Mouse (Mus musculus): ENCODE data around the gene Dpp10. TPM values are rescaled to one million over a fixed set of nuclear protein-coding genes. Genes with fewer than 3 reads are reported as not detected.

Gene Dpp10
- polyA plus RNA-seq, 1 experiment from 2014 or later = not detected

DNA sequence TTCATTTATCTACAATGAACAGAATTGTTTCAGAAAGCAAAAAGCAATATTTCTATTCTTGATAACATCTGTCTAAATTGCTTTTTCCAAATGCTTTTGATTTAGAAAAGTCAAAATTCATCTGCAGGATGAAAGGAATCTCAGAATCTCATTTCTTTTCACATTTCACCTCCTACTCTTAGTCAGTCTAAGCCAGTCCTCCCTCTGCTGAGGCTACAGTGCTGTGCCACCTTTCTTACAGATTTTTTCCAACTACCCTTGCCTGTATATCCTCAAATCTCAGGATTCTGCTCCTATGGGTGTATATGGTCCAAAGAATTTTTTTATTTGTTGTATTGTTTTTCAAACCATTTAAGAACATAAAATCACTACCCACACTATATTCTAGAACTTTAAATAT, 289.3 kb downstream of the Dpp10 start:
- TF ChIP-seq CTCF (IDR thresholded peaks at IDR 0.05; ENCODE audit: low read depth) = no peak

DNA sequence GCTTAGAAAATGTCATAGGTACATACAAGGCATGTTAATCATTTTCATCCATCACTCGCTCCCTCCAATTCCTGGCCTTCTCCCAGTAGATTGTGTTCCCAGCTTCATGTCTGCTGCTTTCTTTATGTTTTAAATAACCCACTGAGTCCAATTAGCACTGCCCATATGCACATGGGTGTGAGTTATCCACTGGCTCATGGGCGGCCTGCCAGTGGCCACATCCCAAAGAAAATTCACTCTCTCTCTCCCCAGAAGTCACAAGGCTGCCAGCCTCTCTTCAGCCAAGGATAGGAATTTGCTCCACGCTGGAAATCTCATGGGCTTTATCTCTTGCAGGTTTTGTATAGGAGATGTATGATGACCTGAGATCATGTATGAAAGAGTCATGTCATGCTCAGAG, 338.1 kb downstream of the Dpp10 start:
- no peak for DNase-seq

More for the DNA sequence above, 289.3 kb downstream of the Dpp10 start:
- no peak for ATAC-seq (ENCODE audit: insufficient read depth)
- DNase-seq = no peak
- Histone ChIP-seq H3K36me3 (ENCODE audit: insufficient read depth) (no peaks in the 10 kb centered on the region), H3K4me1 (ENCODE audit: insufficient read depth) (no peaks in the 10 kb centered on the region), H3K27ac (ENCODE audit: low read depth) (no peak overlapping the region), H3K4me3 (ENCODE audit: low read depth, low read length) (no peak overlapping the region), H3K9me3 (ENCODE audit: low read depth, low read length) (no peaks in the 10 kb centered on the region), H3K9ac (no peak overlapping the region), H3K4me2 (no peak overlapping the region), H3K27me3 (ENCODE audit: insufficient read depth, low read length) (no peaks in the 10 kb centered on the region)

DNA sequence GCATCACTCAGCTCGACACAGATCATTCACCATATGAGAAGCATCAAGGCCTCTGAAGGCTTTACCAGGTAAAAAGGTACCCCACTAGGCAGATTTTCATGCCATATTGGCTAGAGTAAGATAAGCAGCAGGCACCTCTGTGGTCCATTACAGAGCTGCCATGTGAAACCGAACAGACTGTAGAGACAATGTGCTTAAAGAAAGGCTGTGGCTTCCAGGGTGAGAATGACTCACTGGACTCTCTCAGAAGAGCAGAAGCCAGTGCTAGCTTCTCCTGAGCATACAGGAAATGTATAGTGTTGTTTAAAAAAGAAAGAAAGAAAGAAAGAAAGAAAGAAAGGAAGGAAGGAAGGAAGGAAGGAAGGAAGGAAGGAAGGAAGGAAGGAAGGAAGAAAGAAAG, 386.9 kb downstream of the Dpp10 start:
- H3K36me3 ChIP-seq (ENCODE audit: insufficient read depth) = no peaks in the 10 kb centered on the region
- H3K27ac ChIP-seq (ENCODE audit: low read depth) = no peak overlapping the region
- DNase-seq (no peak), ATAC-seq (ENCODE audit: insufficient read depth) (no peak)
- H3K9me3 ChIP-seq (ENCODE audit: low read depth, low read length) = no peaks in the 10 kb centered on the region
- no peak overlapping the region for H3K4me2 ChIP-seq
- 57% methylated on average over 2 of the region's 2 CpGs for WGBS
- no peak overlapping the region for H3K9ac ChIP-seq
- H3K4me1 ChIP-seq (ENCODE audit: insufficient read depth) = no peaks in the 10 kb centered on the region
- no peaks in the 10 kb centered on the region for H3K27me3 ChIP-seq (ENCODE audit: insufficient read depth, low read length)
- no peak for TF ChIP-seq CTCF (IDR thresholded peaks at IDR 0.05; ENCODE audit: low read depth)
- no peak overlapping the region for H3K4me3 ChIP-seq (ENCODE audit: low read depth, low read length)

More for the DNA sequence above, 338.1 kb downstream of the Dpp10 start:
- Histone ChIP-seq H3K9me3 (ENCODE audit: low read depth, low read length) (no peaks in the 10 kb centered on the region), H3K27ac (ENCODE audit: low read depth) (no peak overlapping the region), H3K4me2 (no peak overlapping the region), H3K4me1 (ENCODE audit: insufficient read depth) (no peaks in the 10 kb centered on the region), H3K36me3 (ENCODE audit: insufficient read depth) (no peaks in the 10 kb centered on the region), H3K4me3 (ENCODE audit: low read depth, low read length) (no peak overlapping the region), H3K9ac (no peak overlapping the region), H3K27me3 (ENCODE audit: insufficient read depth, low read length) (no peaks in the 10 kb centered on the region)
- no peak for TF ChIP-seq CTCF (IDR thresholded peaks at IDR 0.05; ENCODE audit: low read depth)
- 72% methylated on average over 3 of the region's 3 CpGs for WGBS
- ATAC-seq (ENCODE audit: insufficient read depth) = no peak

DNA sequence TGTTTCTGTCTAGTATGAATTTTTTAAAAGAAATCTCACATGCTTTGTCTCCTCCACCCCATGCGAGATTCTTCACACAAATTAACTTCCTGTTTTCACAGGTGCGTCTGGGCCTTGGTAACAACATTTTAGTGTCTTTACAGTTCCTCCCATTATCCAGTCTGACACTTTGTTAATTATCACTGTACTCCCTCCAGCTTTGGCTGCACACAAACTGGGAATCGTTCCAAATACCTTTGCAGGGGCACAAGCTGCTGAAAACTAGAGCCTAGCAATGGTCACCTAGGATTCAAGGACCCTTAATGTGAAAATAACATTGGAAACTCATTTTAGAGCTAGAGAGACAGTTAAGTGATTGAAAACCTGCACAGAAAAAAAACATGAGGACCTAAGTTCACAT, 388.8 kb downstream of the Dpp10 start:
- no peak for DNase-seq
- Histone ChIP-seq H3K9ac (no peak overlapping the region), H3K27ac (ENCODE audit: low read depth) (no peak overlapping the region), H3K4me3 (ENCODE audit: low read depth, low read length) (no peak overlapping the region), H3K27me3 (ENCODE audit: insufficient read depth, low read length) (no peaks in the 10 kb centered on the region), H3K4me1 (ENCODE audit: insufficient read depth) (no peaks in the 10 kb centered on the region), H3K9me3 (ENCODE audit: low read depth, low read length) (no peaks in the 10 kb centered on the region), H3K4me2 (no peak overlapping the region), H3K36me3 (ENCODE audit: insufficient read depth) (no peaks in the 10 kb centered on the region)
- no peak for ATAC-seq (ENCODE audit: insufficient read depth)
- WGBS = 34% methylated on average over 3 of the region's 3 CpGs
- TF ChIP-seq CTCF (IDR thresholded peaks at IDR 0.05; ENCODE audit: low read depth) = no peak

DNA sequence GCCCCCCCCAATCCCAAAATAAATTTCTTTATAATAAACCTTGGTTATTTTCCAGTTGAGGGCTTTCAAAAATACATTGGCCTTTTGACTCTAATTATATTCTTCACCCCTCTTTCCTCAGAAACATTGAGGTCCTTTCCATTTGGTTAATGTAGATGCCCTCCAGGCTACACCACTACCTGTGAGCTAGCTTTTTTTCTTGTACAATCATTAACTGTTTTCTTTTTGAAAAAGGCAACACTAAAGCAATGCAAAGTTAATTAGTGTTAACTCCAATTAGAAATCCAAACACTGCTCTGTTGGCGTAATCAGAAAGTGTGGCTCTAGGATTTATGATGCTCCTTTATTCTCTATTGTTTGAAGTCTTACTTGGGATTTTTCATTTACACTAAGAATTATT, 407.5 kb downstream of the Dpp10 start:
- H3K27ac ChIP-seq (ENCODE audit: low read depth) = no peak overlapping the region
- DNase-seq (no peak), ATAC-seq (ENCODE audit: insufficient read depth) (no peak)
- no peaks in the 10 kb centered on the region for H3K27me3 ChIP-seq (ENCODE audit: insufficient read depth, low read length)
- TF ChIP-seq CTCF (IDR thresholded peaks at IDR 0.05; ENCODE audit: low read depth) = no peak
- no peak overlapping the region for H3K4me2 ChIP-seq
- no peaks in the 10 kb centered on the region for H3K4me1 ChIP-seq (ENCODE audit: insufficient read depth)
- 79% methylated on average over 1 of the region's 1 CpGs for WGBS
- no peak overlapping the region for H3K9ac ChIP-seq
- H3K4me3 ChIP-seq (ENCODE audit: low read depth, low read length) = no peak overlapping the region
- no peaks in the 10 kb centered on the region for H3K36me3 ChIP-seq (ENCODE audit: insufficient read depth)
- H3K9me3 ChIP-seq (ENCODE audit: low read depth, low read length) = no peaks in the 10 kb centered on the region

DNA sequence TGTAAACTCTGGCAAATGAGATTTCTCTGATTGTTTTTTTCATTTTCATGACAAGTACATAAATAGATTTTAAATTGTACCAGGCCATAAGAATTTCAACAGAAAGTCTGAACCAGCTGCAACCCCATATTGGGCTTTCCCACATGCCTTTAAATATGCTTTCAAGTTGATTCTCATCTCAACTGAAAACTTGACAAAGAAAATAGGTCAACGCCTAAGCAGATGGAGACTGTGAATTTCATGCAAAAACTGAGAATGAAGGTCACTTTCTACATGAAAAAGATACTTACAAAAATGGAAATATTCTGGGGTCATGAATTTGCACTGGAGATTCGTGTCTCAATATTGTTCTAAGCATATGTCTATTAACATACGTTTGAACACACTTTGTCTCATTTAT, 417.1 kb downstream of the Dpp10 start:
- ATAC-seq (ENCODE audit: insufficient read depth) (no peak), DNase-seq (no peak)
- no peaks in the 10 kb centered on the region for H3K27me3 ChIP-seq (ENCODE audit: insufficient read depth, low read length)
- no peaks in the 10 kb centered on the region for H3K36me3 ChIP-seq (ENCODE audit: insufficient read depth)
- no peak for TF ChIP-seq CTCF (IDR thresholded peaks at IDR 0.05; ENCODE audit: low read depth)
- H3K27ac ChIP-seq (ENCODE audit: low read depth) = no peak overlapping the region
- H3K9me3 ChIP-seq (ENCODE audit: low read depth, low read length) = no peaks in the 10 kb centered on the region
- H3K4me1 ChIP-seq (ENCODE audit: insufficient read depth) = no peaks in the 10 kb centered on the region
- H3K4me2 ChIP-seq = no peak overlapping the region
- H3K9ac ChIP-seq = no peak overlapping the region
- no peak overlapping the region for H3K4me3 ChIP-seq (ENCODE audit: low read depth, low read length)
- 80% methylated on average over 3 of the region's 3 CpGs for WGBS

DNA sequence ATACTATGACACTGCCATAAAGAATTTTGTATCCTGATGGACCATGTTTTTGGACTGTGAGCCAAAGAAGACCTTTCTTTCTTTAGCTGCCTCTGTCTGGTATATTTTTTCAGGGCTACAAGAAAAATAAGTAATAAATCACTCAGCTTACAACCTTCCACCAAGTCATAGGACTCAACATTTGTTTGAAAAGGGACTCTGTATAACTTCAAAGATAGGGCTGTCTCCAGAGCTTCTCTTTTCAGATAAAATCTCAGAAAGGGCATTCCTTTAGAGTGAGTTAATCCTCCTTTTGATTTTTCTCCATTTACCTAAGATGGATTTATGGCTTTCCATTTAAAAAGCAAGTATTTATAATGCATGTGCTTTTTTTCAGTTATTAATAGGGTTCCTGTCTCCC, 460.5 kb downstream of the Dpp10 start:
- Histone ChIP-seq H3K4me3 (ENCODE audit: low read depth, low read length) (no peak overlapping the region), H3K27me3 (ENCODE audit: insufficient read depth, low read length) (no peaks in the 10 kb centered on the region), H3K27ac (ENCODE audit: low read depth) (no peak overlapping the region), H3K36me3 (ENCODE audit: insufficient read depth) (no peaks in the 10 kb centered on the region), H3K4me2 (no peak overlapping the region), H3K9me3 (ENCODE audit: low read depth, low read length) (no peaks in the 10 kb centered on the region), H3K9ac (no peak overlapping the region), H3K4me1 (ENCODE audit: insufficient read depth) (no peaks in the 10 kb centered on the region)
- no peak for DNase-seq
- TF ChIP-seq CTCF (IDR thresholded peaks at IDR 0.05; ENCODE audit: low read depth) = no peak
- no peak for ATAC-seq (ENCODE audit: insufficient read depth)

DNA sequence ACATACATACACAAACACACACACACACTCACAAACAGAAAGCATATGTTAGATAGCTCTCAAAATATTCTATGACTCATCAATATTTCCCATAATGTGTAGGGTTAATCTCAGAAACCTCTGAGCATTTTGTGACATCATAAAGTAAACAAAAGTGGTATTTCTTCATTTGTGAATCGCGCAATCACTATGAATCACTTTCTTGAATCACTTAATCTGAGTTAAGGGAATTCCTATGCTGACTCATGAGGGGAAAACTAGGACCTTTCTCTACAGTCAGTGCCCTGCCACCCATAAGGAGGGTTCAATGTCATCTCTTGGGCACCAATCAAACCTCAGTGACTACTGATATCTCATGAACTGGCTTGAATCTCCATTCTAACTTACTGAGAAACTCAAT, 465.2 kb downstream of the Dpp10 start:
- DNase-seq (no peak), ATAC-seq (ENCODE audit: insufficient read depth) (no peak)
- WGBS = 79% methylated on average over 2 of the region's 2 CpGs
- Histone ChIP-seq H3K9me3 (ENCODE audit: low read depth, low read length) (no peaks in the 10 kb centered on the region), H3K27ac (ENCODE audit: low read depth) (no peak overlapping the region), H3K9ac (no peak overlapping the region), H3K4me1 (ENCODE audit: insufficient read depth) (no peaks in the 10 kb centered on the region), H3K4me3 (ENCODE audit: low read depth, low read length) (no peak overlapping the region), H3K36me3 (ENCODE audit: insufficient read depth) (no peaks in the 10 kb centered on the region), H3K27me3 (ENCODE audit: insufficient read depth, low read length) (no peaks in the 10 kb centered on the region), H3K4me2 (no peak overlapping the region)
- no peak for TF ChIP-seq CTCF (IDR thresholded peaks at IDR 0.05; ENCODE audit: low read depth)
